Mouse (Mus musculus): Measurements from ENCODE around the gene Btbd1.

DNA sequence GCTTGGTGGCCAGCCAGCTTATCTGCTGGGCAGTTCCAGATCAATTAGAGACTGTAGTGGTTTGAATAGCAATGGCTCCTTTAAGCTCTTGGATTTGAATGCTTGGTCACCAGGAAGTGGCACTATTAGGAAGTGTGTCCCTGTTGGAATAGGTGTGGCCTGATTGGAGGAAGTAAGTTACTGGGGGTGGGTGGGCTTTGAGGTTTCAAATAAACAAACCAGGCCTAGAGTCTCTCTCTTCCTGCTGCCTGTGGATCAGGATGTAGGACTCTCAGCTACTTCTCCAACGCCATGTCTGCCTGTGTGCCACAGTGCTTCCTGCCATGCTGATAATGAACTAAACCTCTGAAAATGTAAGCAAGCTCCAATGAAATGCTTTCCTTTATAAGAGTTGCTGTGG lies 13.8 kb upstream of the Btbd1 start:
- TF ChIP-seq CTCF (conservative IDR thresholded peaks at IDR 0.05; ENCODE audit: low read length) (no peak), NANOG (IDR thresholded peaks at IDR 0.05; ENCODE audit: borderline replicate concordance, low read length) (no peak), POU5F1 (IDR thresholded peaks at IDR 0.05; ENCODE audit: borderline replicate concordance, low read length) (no peak)
